Mouse (Mus musculus): ENCODE results near the gene Auh. TPM values are rescaled to one million over a fixed set of nuclear protein-coding genes. Genes with fewer than 3 reads are reported as not detected.

Auh gene
- polyA plus RNA-seq, 1 experiment from 2014 or later = 63.5 TPM

DNA sequence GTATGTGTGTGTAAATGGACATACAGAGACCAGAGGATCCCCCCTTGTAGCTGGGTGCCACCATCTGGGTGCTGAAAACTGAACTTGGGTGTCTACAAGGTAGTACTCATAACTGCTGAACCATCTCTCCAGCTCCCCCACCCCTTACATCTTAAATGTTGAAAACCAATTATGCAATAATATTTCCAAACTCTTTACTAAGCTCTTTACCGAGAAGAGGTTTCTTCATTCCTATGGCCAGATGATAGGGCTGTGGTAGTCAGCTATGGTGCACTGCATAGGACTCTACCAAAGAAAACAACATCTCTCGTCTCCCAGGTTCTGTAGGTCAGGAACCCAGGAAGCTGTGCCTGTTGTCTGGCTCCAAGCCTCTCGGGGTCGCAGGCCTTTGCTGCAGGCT lies 83.9 kb downstream of the Auh start:
- no peak overlapping the region for H3K9ac ChIP-seq (replicated peaks; ENCODE audit: low read depth, low read length)
- H3K27ac ChIP-seq (ENCODE audit: low read length) = no peak overlapping the region
- no peak overlapping the region for H3K4me2 ChIP-seq (ENCODE audit: low read length)
- H3K9me3 ChIP-seq (ENCODE audit: control insufficient read depth, low read length) = no peaks in the 10 kb centered on the region
- no peak for ATAC-seq
- H3K36me3 ChIP-seq (ENCODE audit: control insufficient read depth, insufficient read depth) = 0 out of 2 replicates have a peak, but pooled peaks cover 2% of the 10 kb centered on the region
- H3K27me3 ChIP-seq (replicated peaks; ENCODE audit: control insufficient read depth, insufficient read depth, low read length) = no peaks in the 10 kb centered on the region
- H3K4me3 ChIP-seq (replicated peaks; ENCODE audit: low read length) = no peak overlapping the region
- WGBS = 97% methylated on average over 4 of the region's 4 CpGs
- peaks cover 27% of the 10 kb centered on the region for H3K4me1 ChIP-seq (replicated peaks; ENCODE audit: control insufficient read depth, insufficient read depth, low read length)

DNA sequence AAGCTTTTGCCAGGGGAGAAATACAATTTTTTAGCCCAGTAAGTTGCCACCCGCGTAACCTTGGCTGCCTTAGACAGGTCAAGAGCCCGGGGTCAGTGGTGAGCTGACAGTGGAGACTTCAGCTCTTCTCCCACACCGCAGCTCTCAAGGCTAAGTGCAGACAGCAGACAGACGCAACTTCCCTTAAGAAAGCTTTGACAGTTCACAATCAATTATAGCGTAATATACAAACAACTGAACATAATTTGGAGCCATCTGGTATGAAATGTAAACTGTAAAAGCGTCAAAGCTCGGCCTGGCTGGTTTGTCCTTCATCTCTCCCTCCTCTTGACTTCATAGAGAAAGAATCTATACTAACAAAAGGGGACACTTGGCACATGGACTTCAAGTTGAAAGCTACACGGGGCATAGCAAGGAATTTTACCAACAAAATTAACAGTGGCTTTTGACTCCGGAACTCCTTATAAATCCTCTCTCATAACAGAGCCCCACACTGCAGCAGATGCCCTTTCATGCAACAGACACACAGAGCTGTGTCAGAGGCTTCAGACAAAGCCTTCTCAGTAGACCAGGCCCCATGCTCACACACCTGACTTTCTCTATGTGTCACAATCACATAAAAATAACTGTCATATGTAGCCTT lies 85.8 kb downstream of the Auh start:
- Histone ChIP-seq H3K9ac (replicated peaks; ENCODE audit: low read depth, low read length) (no peak overlapping the region), H3K4me2 (ENCODE audit: low read length) (no peak overlapping the region), H3K27ac (ENCODE audit: low read length) (peak overlapping the region; percentile 60), H3K9me3 (ENCODE audit: control insufficient read depth, low read length) (no peaks in the 10 kb centered on the region), H3K36me3 (ENCODE audit: control insufficient read depth, insufficient read depth) (0 out of 2 replicates have a peak, but pooled peaks cover 2% of the 10 kb centered on the region), H3K4me1 (replicated peaks; ENCODE audit: control insufficient read depth, insufficient read depth, low read length) (peaks cover 18% of the 10 kb centered on the region), H3K4me3 (replicated peaks; ENCODE audit: low read length) (no peak overlapping the region), H3K27me3 (replicated peaks; ENCODE audit: control insufficient read depth, insufficient read depth, low read length) (no peaks in the 10 kb centered on the region)
- WGBS = 64% methylated on average over 10 of the region's 10 CpGs
- peak; percentile 39; the same call in 1 of the 2 replicates for ATAC-seq

DNA sequence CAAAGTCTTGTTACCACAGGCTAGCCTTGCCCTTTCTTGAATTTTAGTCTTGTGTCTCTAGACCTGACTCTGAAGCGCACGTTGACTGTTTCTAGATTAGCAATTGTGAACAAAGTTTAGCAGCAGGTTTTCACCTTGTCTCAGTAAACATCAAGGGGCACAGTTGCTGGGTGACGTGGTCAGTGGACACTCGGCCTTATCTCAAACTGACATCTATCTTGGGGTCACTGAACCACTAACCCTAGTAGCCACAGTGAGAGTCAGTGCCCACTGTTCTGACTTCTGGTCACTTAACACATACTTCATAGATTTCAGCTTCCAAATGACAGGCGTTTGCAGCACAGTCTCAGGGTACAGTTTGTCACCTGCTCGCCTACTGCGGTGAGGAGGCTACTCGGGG lies 93.2 kb downstream of the Auh start:
- WGBS = 96% methylated on average over 8 of the region's 8 CpGs
- Histone ChIP-seq H3K36me3 (ENCODE audit: control insufficient read depth, insufficient read depth) (peaks cover 5% of the 10 kb centered on the region; the same call in 1 of the 2 replicates), H3K27me3 (replicated peaks; ENCODE audit: control insufficient read depth, insufficient read depth, low read length) (no peaks in the 10 kb centered on the region), H3K4me3 (replicated peaks; ENCODE audit: low read length) (no peak overlapping the region), H3K9me3 (ENCODE audit: control insufficient read depth, low read length) (no peaks in the 10 kb centered on the region), H3K4me1 (replicated peaks; ENCODE audit: control insufficient read depth, insufficient read depth, low read length) (no peaks in the 10 kb centered on the region), H3K27ac (ENCODE audit: low read length) (no peak overlapping the region), H3K4me2 (ENCODE audit: low read length) (no peak overlapping the region), H3K9ac (replicated peaks; ENCODE audit: low read depth, low read length) (no peak overlapping the region)
- ATAC-seq = no peak

DNA sequence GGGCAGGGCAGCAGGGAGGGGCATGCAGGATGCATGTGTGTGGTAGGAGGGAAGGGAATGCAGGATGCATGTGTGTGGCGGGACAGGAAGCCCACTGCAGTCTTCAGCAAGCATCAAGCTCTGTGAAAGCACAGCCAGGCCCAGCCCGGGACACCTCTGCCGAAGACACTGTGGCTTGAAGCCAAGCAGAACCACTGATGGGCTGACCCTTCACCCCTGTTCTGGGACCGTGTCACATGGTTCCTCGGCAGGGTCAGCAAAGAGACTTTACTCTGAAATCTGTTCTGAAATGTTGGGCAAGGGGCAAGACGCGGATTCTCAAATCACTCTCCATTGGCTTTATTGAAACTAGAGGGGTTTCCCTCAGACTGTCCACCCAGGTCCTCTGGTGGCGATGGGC lies 94.9 kb downstream of the Auh start:
- H3K4me1 ChIP-seq (replicated peaks; ENCODE audit: control insufficient read depth, insufficient read depth, low read length) = no peaks in the 10 kb centered on the region
- ATAC-seq = no peak
- H3K4me3 ChIP-seq (replicated peaks; ENCODE audit: low read length) = no peak overlapping the region
- no peak overlapping the region for H3K27ac ChIP-seq (ENCODE audit: low read length)
- no peak overlapping the region for H3K4me2 ChIP-seq (ENCODE audit: low read length)
- peaks cover 2% of the 10 kb centered on the region; the same call in 1 of the 2 replicates for H3K36me3 ChIP-seq (ENCODE audit: control insufficient read depth, insufficient read depth)
- H3K9ac ChIP-seq (replicated peaks; ENCODE audit: low read depth, low read length) = no peak overlapping the region
- no peaks in the 10 kb centered on the region for H3K9me3 ChIP-seq (ENCODE audit: control insufficient read depth, low read length)
- 91% methylated on average over 8 of the region's 8 CpGs for WGBS
- H3K27me3 ChIP-seq (replicated peaks; ENCODE audit: control insufficient read depth, insufficient read depth, low read length) = no peaks in the 10 kb centered on the region

DNA sequence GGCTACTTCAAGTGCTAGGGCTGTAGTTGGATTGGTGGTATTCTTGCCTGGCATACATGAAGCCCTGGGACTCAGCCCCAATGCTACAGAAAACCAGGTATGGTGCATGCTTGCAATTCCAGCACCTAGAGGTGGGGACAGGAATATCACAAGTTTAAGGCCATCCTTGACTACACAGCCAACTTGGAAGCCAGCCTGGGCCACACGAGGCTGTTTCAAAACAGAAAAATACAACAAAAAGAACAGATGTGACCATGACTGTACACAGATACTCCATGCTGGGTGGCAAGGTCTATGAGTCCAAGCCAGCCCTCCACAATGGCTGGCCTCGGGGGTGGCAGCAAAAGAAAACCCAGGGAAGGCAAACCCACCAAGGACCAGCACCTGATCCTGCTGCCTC lies 95.7 kb downstream of the Auh start:
- Histone ChIP-seq H3K4me2 (ENCODE audit: low read length) (no peak overlapping the region), H3K9me3 (ENCODE audit: control insufficient read depth, low read length) (no peaks in the 10 kb centered on the region), H3K9ac (replicated peaks; ENCODE audit: low read depth, low read length) (no peak overlapping the region), H3K4me1 (replicated peaks; ENCODE audit: control insufficient read depth, insufficient read depth, low read length) (no peaks in the 10 kb centered on the region), H3K27ac (ENCODE audit: low read length) (no peak overlapping the region), H3K36me3 (ENCODE audit: control insufficient read depth, insufficient read depth) (peaks cover 2% of the 10 kb centered on the region; the same call in 1 of the 2 replicates), H3K4me3 (replicated peaks; ENCODE audit: low read length) (no peak overlapping the region), H3K27me3 (replicated peaks; ENCODE audit: control insufficient read depth, insufficient read depth, low read length) (no peaks in the 10 kb centered on the region)
- ATAC-seq = no peak
- WGBS = 81% methylated on average over 2 of the region's 2 CpGs

DNA sequence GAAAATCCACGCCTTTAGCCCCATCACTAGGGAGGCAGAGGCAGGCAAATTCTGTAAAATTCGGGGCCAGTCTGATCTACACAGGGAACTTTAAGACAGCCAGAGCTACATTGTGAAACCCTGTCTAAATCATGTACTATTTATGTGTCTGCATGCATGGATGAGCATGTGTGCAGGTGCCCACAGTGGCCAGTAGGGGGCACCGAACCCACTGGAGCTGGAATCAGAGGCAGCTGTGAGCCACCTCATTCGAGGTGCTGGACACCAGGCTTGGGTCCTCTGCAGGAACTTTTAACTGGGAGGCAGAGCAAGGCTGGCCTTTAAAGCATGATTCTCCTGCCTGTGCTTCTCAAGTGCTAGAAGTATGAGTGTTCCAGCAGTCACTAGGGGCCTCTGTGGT lies 96.3 kb downstream of the Auh start:
- no peaks in the 10 kb centered on the region for H3K4me1 ChIP-seq (replicated peaks; ENCODE audit: control insufficient read depth, insufficient read depth, low read length)
- H3K27me3 ChIP-seq (replicated peaks; ENCODE audit: control insufficient read depth, insufficient read depth, low read length) = no peaks in the 10 kb centered on the region
- no peak for ATAC-seq
- no peak overlapping the region for H3K9ac ChIP-seq (replicated peaks; ENCODE audit: low read depth, low read length)
- no peak overlapping the region for H3K4me2 ChIP-seq (ENCODE audit: low read length)
- H3K4me3 ChIP-seq (replicated peaks; ENCODE audit: low read length) = no peak overlapping the region
- H3K27ac ChIP-seq (ENCODE audit: low read length) = no peak overlapping the region
- no peaks in the 10 kb centered on the region for H3K9me3 ChIP-seq (ENCODE audit: control insufficient read depth, low read length)
- 70% methylated on average over 4 of the region's 4 CpGs for WGBS
- peaks cover 2% of the 10 kb centered on the region; the same call in 1 of the 2 replicates for H3K36me3 ChIP-seq (ENCODE audit: control insufficient read depth, insufficient read depth)

DNA sequence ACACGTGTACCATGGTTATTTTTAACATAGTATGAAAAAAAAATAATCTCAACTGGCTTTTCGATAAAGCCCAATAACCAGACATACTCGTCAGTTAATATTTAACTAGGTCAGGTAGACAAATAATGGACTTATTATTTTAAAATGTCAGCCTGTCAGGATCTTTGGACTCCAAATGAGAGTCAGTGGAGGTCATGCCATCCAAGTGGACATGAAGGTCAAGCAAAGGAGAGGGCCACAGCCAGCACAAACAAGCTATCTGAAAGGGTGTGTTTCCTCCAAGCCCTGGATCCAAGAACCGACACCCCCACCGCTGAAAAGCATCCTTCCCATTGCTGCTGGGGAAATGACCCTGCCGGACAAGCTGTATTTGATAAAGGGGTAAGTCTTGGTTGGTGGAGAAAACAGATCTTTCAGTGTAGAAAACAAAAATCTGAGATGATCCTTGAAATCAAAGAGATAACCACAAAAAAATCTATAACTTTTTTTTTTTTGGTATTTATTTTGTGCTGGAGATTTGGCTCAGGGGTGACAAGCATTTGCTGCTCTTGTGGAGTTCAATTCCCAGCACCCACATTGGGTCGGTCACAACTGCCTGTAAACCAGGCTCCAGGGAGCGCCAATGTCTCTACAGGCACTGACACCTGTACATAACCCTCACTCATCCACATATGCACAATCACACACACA lies 96.9 kb downstream of the Auh start:
- H3K4me3 ChIP-seq (replicated peaks; ENCODE audit: low read length) = no peak overlapping the region
- H3K4me2 ChIP-seq (ENCODE audit: low read length) = no peak overlapping the region
- no peak overlapping the region for H3K27ac ChIP-seq (ENCODE audit: low read length)
- WGBS = 91% methylated on average over 8 of the region's 8 CpGs
- no peaks in the 10 kb centered on the region for H3K4me1 ChIP-seq (replicated peaks; ENCODE audit: control insufficient read depth, insufficient read depth, low read length)
- ATAC-seq = no peak
- H3K27me3 ChIP-seq (replicated peaks; ENCODE audit: control insufficient read depth, insufficient read depth, low read length) = no peaks in the 10 kb centered on the region
- H3K36me3 ChIP-seq (ENCODE audit: control insufficient read depth, insufficient read depth) = peaks cover 2% of the 10 kb centered on the region; the same call in 1 of the 2 replicates
- H3K9ac ChIP-seq (replicated peaks; ENCODE audit: low read depth, low read length) = no peak overlapping the region
- H3K9me3 ChIP-seq (ENCODE audit: control insufficient read depth, low read length) = no peaks in the 10 kb centered on the region

DNA sequence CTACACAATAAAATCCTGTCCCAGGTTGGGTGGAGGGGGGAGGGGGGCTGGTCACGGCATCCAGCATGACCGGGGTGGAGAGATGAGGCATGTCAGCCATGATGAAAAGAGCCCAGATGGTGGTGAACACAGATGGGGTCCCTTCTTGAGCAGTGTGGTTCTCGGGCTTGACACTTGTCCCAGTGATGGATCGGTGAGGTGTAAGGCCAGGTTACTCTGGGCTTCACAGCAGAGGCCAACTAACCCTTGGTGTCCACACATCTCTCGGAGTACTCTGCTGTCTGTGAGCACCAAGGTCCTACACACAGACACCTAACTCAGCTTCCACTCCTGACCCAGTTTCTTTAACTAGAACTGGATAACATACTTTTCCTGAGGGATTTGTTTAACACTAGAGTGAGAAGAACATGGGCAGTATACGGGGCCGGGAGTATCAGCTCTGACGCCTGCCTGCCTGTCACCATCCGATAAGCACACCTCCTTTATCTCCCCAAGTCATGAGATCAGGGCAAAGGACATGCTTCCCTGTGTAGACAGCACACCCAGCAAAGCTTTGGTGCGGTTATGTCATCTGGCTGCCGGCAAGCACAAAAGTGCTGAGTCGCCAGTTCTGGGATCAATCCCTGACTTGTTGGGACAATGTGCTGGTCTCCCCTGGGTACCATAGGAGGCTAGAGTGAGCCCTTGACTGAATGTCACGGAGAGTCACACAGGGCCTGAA lies 98.3 kb downstream of the Auh start:
- Histone ChIP-seq H3K4me2 (ENCODE audit: low read length) (no peak overlapping the region), H3K27me3 (replicated peaks; ENCODE audit: control insufficient read depth, insufficient read depth, low read length) (no peaks in the 10 kb centered on the region), H3K27ac (ENCODE audit: low read length) (no peak overlapping the region), H3K9ac (replicated peaks; ENCODE audit: low read depth, low read length) (no peak overlapping the region), H3K4me1 (replicated peaks; ENCODE audit: control insufficient read depth, insufficient read depth, low read length) (no peaks in the 10 kb centered on the region; the same call in 1 of the 2 replicates), H3K4me3 (replicated peaks; ENCODE audit: low read length) (no peak overlapping the region), H3K9me3 (ENCODE audit: control insufficient read depth, low read length) (no peaks in the 10 kb centered on the region), H3K36me3 (ENCODE audit: control insufficient read depth, insufficient read depth) (no peaks in the 10 kb centered on the region; the same call in 1 of the 2 replicates)
- WGBS = 95% methylated on average over 13 of the region's 13 CpGs
- no peak for ATAC-seq

DNA sequence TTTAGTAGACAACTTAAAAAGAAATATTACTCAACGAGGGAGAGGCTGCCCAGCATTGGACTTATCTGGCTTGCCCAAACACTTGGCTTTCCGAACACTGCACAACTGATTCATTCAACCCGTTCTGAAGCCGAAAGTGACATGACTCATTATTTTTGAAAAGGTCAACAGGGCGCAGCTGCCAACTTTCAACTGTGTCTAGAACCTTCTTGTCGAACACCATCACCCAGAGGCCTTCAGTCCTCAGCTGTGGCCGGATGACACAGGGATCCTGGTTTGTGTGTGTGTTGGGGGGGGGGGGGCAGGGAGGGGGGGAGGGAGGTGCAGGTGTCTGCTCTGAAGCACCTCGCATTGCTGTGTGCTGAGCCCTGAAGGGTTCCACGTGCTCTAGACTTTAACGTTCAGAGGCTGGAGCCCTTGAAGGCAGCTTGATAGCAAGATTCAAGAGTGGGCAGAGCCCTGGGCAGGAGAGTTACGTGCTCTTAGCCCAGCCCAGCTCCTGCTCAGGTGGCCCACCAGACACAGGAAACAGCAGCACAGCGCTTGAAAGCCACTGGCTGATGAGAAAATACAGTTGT lies 100.4 kb downstream of the Auh start:
- ATAC-seq = no peak
- WGBS = 70% methylated on average over 12 of the region's 12 CpGs

More for the DNA sequence above, 100.4 kb downstream of the Auh start:
- Histone ChIP-seq H3K9ac (replicated peaks; ENCODE audit: low read depth, low read length) (no peak overlapping the region), H3K36me3 (ENCODE audit: control insufficient read depth, insufficient read depth) (no peaks in the 10 kb centered on the region), H3K4me3 (replicated peaks; ENCODE audit: low read length) (no peak overlapping the region), H3K9me3 (ENCODE audit: control insufficient read depth, low read length) (no peaks in the 10 kb centered on the region), H3K4me1 (replicated peaks; ENCODE audit: control insufficient read depth, insufficient read depth, low read length) (no peaks in the 10 kb centered on the region; the same call in 1 of the 2 replicates), H3K27me3 (replicated peaks; ENCODE audit: control insufficient read depth, insufficient read depth, low read length) (no peaks in the 10 kb centered on the region), H3K27ac (ENCODE audit: low read length) (no peak overlapping the region), H3K4me2 (ENCODE audit: low read length) (no peak overlapping the region)

Data from forebrain, embryonic 16.5 days (tissue).